Mouse (Mus musculus): ENCODE measurements around the gene Cmklr1.

DNA sequence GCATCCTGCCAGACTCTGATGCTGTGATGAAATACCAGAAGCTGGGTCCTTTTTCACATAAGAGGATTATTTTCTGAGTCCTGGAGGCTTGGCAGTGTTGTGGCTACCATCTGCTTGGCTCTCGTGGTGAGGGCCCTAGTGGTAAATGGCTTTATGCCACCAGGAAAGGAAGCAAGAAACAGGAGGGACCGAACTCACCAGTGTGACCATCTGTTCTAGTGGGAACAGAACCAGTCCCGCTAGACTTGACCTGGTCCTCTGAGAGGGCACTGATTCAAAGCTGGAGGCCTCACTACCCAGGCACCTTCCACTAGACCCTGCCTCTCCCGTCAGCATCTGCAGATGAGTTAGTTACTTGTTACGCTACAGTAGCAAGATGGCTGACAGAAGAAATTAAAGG, 33.0 kb upstream of the Cmklr1 start:
- TF ChIP-seq CTCF (IDR thresholded peaks at IDR 0.05; ENCODE audit: extremely low read depth, insufficient read length, insufficient replicate concordance, low read depth, low read length) (no peak), POLR2A (IDR thresholded peaks at IDR 0.05; ENCODE audit: low read depth, low read length) (no peak)

Data from small intestine, adult 2 months (tissue).